Mouse (Mus musculus) lung, postnatal 25 days (tissue): Measurements from ENCODE around the gene Pced1b.

Source experiments
- DNase-seq: peaks from one replicate; pipeline ENCODE4 v3.0.0; 2022; ENCODE audit warnings: low spot score

Pced1b gene

DNA sequence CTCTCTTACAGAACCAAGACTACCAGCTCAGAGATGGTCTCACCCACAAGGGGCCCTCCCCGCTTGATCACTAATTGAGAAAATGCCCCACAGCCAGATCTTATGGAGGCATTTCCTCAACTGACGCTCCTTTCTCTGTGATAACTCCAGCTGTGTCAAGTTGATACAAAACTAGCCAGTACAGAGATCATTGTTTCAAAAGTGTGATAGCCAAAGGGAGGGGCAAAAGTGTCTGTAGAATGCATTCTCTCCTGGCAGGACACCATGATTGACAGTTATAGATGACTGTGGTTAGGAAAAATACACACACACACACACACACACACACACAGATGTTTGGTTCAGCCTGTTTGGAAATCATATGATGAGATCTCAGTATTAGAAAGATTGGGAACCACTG is 150.9 kb downstream of the Pced1b start:
- DNase-seq = no peak

DNA sequence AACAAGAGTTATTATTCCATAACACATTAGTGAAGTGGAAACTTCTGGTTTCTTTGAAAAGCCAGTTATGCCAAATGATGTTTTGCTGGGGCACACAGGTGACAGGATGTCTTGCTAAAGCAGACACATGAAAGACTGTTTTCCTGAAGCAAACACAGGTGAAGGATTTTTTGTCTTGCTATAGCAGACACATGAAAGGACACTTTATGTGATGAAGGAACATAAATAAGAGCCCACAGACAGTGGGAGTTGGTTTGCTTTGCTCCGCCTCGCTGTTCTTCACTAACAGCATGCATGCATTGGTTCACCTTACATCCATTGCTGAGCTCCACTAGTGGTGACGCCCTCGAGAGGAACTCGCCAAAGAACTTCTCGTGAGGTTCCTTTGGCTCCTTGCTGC is 154.0 kb downstream of the Pced1b start:
- no peak for DNase-seq

DNA sequence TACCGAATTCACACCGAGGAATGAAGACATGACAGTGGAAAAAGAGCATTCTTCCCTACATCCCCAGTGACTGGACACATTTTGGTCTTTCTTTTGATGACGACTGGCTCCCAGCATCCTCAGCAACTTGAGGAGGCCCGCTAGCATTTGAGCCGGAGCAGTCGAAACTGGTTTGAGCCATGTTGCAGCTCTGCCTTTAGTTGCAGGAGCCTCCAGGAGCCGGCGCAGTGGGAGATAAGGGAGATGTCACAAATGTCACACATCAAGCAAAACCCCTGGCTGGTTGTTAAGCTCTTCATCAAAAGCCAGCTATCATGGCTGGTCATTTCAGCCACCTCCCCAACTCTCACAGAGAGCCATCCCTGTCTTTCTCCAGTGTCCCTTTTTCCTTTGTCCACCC is 157.6 kb downstream of the Pced1b start:
- no peak for DNase-seq

DNA sequence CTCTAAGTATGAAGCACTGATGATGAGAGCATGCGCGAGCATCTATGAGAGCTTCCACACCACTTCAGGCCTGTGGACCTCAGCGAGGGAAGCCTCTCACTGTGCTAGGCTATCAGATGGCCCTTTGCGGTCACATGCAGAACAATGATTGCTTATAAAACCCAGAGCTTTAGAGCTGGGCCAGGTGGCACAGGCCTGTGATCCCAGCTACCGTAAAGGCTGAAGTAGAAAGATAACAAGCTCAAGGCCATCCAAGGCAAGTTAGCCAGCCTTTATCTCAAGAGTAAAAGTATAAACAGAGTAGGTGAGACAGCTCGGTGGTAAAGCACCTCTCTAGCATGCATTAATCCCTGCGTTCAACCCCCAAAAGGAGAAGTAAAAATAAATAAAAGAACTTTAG is 158.1 kb downstream of the Pced1b start:
- DNase-seq = no peak

GRCm38 (mm10) chr15:97406105-97406504 is 159.2 kb downstream of the Pced1b start:
- no peak for DNase-seq

DNA sequence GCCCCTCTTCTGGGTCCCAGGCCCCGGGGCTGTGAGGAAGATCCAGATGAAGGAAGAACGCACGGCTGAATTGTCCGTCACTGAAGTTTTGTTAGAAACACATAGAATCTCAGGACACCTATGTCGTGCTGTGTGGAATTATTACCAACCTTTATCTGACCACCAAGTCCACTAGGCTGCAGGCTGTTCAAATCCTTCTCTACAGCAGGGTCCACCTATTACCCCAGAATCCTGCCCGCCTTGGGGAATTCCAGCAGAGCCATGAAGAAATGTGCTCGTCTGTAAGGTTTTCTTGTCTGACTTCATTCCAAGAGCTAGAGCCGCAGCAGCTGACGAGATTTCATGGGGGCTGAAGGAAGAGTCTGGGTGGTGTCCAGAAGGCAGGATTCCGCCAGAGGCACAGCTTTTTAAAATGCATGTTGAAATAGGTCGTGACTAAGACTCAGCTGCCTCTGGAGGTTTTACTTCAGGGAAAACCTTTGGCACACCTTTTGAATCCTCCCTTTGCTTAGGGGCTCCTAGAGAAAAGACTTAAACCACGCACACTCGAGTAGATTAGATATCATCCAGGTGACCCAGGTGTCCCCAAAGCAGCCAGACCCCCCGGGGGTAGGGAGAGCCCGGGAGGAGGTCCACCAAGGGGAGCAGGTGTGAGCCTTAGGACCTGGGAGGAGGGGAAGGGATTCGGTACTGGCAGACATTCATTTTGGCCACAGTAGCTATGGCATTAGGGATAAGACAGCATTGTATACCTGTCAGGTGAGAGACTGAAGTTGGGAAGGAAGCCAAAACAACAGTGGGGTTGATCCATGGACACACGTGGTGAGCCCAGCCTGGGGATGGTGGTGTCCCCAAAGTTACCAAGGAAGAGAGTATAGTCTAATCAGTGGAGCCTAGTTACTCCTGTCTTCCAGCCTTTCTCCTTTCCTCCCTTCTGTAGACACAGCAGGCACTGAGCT is 160.9 kb downstream of the Pced1b start:
- DNase-seq = no peak

GRCm38 (mm10) chr15:97411136-97411535 is 164.2 kb downstream of the Pced1b start:
- no peak for DNase-seq

- DNase-seq = no peak
These were observed 164.8 kb downstream of the Pced1b start for GRCm38 (mm10) chr15:97411671-97412070.

DNA sequence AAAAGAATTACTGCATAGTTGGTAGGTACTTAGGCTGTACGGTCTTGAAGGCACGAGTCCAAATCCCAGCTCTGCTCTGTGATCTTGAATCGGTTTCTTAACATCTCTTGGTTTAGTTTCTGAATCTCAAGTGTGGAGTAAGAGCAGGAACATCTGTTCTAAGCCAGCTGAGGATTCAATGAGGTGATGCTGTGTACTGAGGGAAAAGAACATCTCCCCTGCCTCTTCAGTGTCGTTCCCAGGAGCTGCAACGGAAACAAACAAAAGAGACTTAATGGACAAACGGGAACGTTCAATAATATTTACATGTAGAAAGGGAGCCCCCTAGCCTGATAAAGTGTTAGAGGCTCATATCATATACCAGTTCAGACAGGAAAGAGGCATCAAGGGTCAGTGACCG is 165.4 kb downstream of the Pced1b start:
- DNase-seq = no peak

DNA sequence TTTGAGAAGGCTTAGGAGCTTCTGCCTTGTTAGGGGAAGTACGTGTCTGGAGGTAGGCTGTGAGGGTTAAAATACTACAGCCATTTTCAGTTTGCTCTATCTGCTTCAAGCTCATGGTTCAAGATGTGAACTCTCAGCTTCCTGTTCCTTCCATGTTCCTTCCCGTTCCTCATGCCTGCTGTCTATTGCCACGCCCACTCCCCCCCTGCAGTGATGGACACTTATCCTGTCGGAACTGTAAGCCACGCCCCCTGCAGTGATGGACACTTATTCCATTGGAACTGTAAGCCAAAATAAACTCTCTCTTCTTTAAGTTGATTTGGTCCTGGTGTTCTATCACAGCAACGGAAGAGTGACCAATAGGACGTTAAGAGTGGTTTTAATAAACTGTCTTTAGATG is 166.0 kb downstream of the Pced1b start:
- no peak for DNase-seq

GRCm38 (mm10) chr15:97414718-97415413 is 168.0 kb downstream of the Pced1b start:
- DNase-seq = no peak

DNA sequence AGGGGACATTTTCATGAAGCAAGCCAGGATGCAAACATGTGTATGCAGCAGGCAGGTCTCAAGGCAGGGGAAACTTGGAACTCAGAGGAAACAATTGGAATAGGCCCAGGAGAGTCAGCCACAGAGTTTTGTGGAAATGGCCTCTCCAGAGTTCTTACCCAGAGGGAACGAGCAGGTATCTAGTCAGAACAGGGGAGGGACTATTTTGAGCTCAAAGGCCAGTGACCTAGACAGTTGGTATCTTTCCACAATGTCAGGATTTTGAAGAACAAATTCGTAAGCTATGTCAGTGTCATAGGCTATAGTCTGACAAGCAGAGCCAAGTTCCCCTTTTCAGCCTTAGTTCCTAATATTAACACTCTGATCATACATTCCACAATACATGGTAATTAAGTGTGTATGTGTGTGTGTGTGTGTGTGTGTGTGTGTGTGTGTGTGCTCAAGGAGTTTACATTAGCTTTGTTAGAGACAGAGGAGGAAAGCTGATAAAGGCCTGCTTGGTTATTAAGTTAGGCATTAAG is 168.6 kb downstream of the Pced1b start:
- no peak for DNase-seq

DNA sequence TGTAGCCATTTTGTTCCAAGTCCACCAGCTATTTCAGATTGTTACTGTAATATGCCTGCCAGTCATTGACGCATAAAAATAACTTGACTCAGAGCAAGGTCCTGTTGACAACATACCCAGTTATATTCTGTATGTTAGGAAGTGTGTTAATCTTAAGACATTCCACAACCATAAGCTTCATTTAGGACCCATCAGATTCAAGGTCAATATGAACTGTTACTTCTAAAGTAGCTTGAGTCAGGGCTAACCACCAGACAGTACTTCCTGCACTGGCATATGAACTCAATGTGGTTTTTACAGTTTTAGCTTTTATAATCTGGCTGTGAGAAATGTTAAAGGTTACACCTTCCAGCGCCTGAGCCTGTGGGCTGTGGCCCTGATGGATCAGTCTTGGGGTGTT is 173.4 kb downstream of the Pced1b start:
- no peak for DNase-seq

- no peak for DNase-seq
These were observed 174.6 kb downstream of the Pced1b start for GRCm38 (mm10) chr15:97421533-97421932.

DNA sequence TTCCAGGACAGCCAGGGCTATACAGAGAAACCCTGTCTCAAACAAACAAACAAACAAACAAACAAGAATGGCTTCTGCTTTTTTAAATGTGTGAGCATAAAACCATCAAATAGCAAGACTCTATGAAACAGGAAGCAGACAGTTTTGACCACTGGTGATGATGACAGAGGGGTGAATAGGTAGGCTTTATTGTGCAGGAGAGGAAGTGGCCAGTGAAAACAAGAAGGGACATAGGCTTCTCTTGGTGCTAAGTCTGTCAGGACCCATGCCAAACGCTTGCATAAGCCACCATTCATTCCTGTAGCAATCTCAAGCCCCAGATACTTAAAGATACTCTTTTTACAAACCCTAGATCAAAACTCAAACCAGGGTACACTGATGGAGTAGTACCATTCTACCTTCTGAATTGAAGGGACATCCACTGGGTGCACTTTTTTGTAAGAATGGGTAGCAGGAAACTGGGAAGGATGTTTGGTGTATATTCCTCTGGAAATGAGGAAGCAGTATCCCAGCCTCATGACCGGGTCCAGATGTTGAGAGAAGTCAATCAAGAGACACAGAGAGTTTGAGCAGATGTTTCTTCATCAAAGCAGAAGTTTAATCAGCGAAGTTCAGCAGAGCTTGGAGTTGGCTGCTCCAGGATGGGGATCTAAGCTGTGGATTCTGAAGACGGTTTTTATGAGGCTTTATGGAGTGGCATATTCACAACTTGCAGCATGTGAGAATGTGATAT is 175.5 kb downstream of the Pced1b start:
- no peak for DNase-seq

DNA sequence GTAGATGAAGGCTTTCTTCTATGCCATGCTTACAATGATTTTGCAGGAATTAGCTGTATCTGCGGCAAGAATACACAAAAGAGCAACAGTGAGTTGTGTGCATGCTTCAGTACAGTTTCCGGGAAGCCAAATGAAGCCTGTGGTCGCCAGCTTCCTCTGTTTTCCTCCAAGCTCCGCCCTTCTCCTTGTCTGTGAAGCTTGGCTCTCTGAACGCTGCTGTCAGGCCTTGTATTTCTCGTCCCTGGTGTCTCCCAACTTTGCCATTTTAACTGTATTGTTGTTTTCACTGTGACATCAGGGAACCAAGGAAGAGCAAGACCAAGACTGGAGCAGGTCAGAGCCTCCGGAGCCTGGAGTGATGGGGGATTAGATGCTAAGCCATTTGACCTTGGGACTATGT is 177.5 kb downstream of the Pced1b start:
- DNase-seq = peak; percentile 23

DNA sequence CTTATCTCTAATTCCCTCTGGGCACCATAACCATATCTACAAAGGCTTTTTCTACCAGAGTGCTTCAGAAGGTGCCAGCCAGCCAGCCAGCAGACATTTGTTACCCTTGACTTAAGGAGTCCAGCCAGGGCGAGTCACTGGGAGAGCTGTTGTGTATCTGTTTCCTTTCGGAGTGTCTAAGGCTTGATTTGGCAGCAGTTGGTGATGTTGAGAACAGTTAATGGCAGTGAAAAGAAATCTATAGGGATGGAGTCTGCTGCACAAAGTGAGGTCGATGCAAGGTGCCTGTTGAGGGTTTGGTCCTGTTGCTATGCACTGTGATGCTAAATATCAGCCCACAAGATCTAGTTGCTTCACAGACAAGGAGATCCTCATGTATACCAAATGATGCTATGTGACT is 178.1 kb downstream of the Pced1b start:
- no peak for DNase-seq

- DNase-seq = no peak
These were observed 182.4 kb downstream of the Pced1b start for GRCm38 (mm10) chr15:97429201-97429900.

DNA sequence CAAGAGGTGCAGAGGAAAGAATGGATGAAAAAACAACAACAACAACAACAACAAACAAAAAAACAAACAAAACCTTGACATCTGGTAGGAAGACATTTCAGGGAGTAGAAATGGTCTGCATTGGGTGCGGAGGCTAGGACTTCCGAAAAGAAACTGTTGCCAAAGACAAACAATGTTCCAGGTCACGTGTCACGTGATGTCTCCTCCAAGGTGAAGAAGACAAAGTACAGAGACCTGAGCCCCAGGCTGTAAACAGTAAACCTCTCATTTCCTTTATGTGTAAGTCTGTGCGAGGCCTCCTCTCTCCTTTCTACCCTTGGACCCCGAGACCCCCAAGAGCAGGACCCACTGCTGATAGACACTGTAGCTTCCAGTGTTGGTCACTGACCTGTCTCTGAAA is 184.6 kb downstream of the Pced1b start:
- no peak for DNase-seq

DNA sequence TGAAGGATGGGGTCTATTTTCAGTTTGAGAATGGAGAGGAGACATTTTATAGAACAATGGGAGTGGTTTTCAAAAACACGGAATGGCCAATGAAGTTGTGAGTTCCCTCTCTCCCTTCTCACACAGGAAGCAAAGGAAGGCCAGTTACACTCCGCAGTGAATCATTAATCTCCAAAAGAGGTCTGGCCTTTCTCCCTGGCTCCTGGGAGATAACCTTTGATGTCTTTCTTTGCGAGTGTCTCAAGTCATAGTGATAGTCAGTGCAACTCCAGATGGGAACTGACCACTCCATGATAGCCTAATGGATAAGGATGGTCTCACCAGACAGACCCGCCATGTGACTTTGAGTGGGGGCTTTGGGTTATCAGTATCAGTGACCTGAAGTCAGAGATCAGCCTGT is 185.3 kb downstream of the Pced1b start:
- no peak for DNase-seq
